ENCODE assay signal across 15 mouse cellular contexts in genomic region chr14:93039326-93040221, GRCm38 (mm10).
DNase-seq lines count a peak whose midpoint lies in the region; ATAC-seq and TF ChIP-seq lines count a peak whose summit lies in the region.
"Had no signal": no experiment of that assay in that cellular context is flagged by ENCODE, and none has a peak within 500 bp of the region (broad histone marks: within the 10 kb centered on the region; RNA-seq: fewer than 3 reads in every experiment).

No protein-coding gene starts in this region.

- H3K4me3 ChIP-seq in intestine, embryonic 15.5 days (replicated peaks), result no peak overlapping the region
- no peak overlapping the region for H3K4me3 ChIP-seq in intestine, postnatal 0 days (ENCODE audit: low read depth, low read length)
- no peak overlapping the region for H3K4me3 ChIP-seq in forebrain, embryonic 10.5 days
- H3K4me3 ChIP-seq: heart, adult 2 months; liver, embryonic 13.5 days had no signal

- 57% methylated on average over 8 of the region's 8 CpGs for WGBS in intestine, embryonic 15.5 days
- WGBS in intestine, postnatal 0 days, result 49% methylated on average over 8 of the region's 8 CpGs
- 86% methylated on average over 8 of the region's 8 CpGs for WGBS in forebrain, embryonic 10.5 days

- no peak overlapping the region for H3K27ac ChIP-seq in intestine, embryonic 15.5 days
- no peak overlapping the region for H3K27ac ChIP-seq in intestine, postnatal 0 days (ENCODE audit: low read depth, low read length)
- peak overlapping the region; percentile 8; the same call in 1 of the 2 replicates for H3K27ac ChIP-seq in forebrain, embryonic 10.5 days
- H3K27ac ChIP-seq: heart, adult 2 months; liver, embryonic 13.5 days had no signal

- no peaks in the 10 kb centered on the region for H3K36me3 ChIP-seq in intestine, embryonic 15.5 days
- H3K36me3 ChIP-seq in intestine, postnatal 0 days (ENCODE audit: control insufficient read depth, insufficient read depth), result no peaks in the 10 kb centered on the region
- H3K36me3 ChIP-seq in forebrain, embryonic 10.5 days (replicated peaks), result no peaks in the 10 kb centered on the region
- H3K36me3 ChIP-seq: liver, embryonic 13.5 days had no signal

- no peaks in the 10 kb centered on the region for H3K9me3 ChIP-seq in intestine, embryonic 15.5 days
- no peaks in the 10 kb centered on the region for H3K9me3 ChIP-seq in intestine, postnatal 0 days (ENCODE audit: control insufficient read depth)
- H3K9me3 ChIP-seq in forebrain, embryonic 10.5 days, result no peaks in the 10 kb centered on the region
- H3K9me3 ChIP-seq: liver, embryonic 13.5 days had no signal

- TF ChIP-seq CTCF in intestine, postnatal 0 days (IDR thresholded peaks at IDR 0.05; ENCODE audit: low read depth), result no peak
- TF ChIP-seq CTCF in brain, embryonic 14.5 days (IDR thresholded peaks at IDR 0.05; ENCODE audit: borderline replicate concordance, extremely low read depth, insufficient read depth, insufficient read length), result no peak

- intact Hi-C loops in left cerebral cortex, postnatal 36 days (cut with DNase I), result no loop called here

- H3K4me2 ChIP-seq in intestine, embryonic 15.5 days (replicated peaks), result no peak overlapping the region
- H3K4me2 ChIP-seq in intestine, postnatal 0 days (replicated peaks; ENCODE audit: low read depth), result no peak overlapping the region
- H3K4me2 ChIP-seq: liver, embryonic 13.5 days had no signal

- no peaks in the 10 kb centered on the region for H3K4me1 ChIP-seq in intestine, embryonic 15.5 days (replicated peaks)
- no peaks in the 10 kb centered on the region for H3K4me1 ChIP-seq in intestine, postnatal 0 days (replicated peaks; ENCODE audit: control insufficient read depth, insufficient read depth, low read length)
- peaks cover 8% of the 10 kb centered on the region for H3K4me1 ChIP-seq in forebrain, embryonic 10.5 days
- H3K4me1 ChIP-seq: liver, embryonic 13.5 days had no signal

- no peaks in the 10 kb centered on the region for H3K27me3 ChIP-seq in intestine, embryonic 15.5 days (replicated peaks)
- H3K27me3 ChIP-seq in intestine, postnatal 0 days (replicated peaks; ENCODE audit: control insufficient read depth, insufficient read depth, low read length), result no peaks in the 10 kb centered on the region
- no peaks in the 10 kb centered on the region for H3K27me3 ChIP-seq in forebrain, embryonic 10.5 days (ENCODE audit: poor library complexity, severe bottlenecking)
- H3K27me3 ChIP-seq: liver, embryonic 13.5 days had no signal

- TF ChIP-seq POLR2A in brain, embryonic 14.5 days (IDR thresholded peaks at IDR 0.05; ENCODE audit: borderline replicate concordance, extremely low read depth, insufficient read depth, insufficient read length, poor library complexity, severe bottlenecking), result no peak

- no peak overlapping the region for H3K9ac ChIP-seq in intestine, embryonic 15.5 days
- H3K9ac ChIP-seq in intestine, postnatal 0 days (ENCODE audit: low read depth, low read length), result no peak overlapping the region
- H3K9ac ChIP-seq: liver, embryonic 13.5 days had no signal

- DNase-seq in Muller cell, postnatal 12 days (ENCODE audit: inconsistent ontology term), result peak; percentile 77
- peak; percentile 88 for DNase-seq in brain, embryonic 14.5 days (ENCODE audit: low read depth)
- DNase-seq in forebrain, embryonic 10.5 days (ENCODE audit: extremely low spot score, low spot score), result no peak
- no peak for DNase-seq in natural killer cell, adult 2 months (ENCODE audit: low spot score in 2 of 2)
- DNase-seq in adrenal gland, adult 2 months, result no peak
- DNase-seq in left cerebral cortex, postnatal 36 days (ENCODE audit: low spot score in 2 of 2), result no peak
- DNase-seq: heart, adult 2 months; heart, postnatal 14 days; liver, embryonic 13.5 days; lung, postnatal 36 days; spleen, adult 18-20 months had no signal

- ATAC-seq in intestine, embryonic 15.5 days, result peak; percentile 39; the same call in 1 of the 2 replicates
- no peak for ATAC-seq in intestine, postnatal 0 days
- ATAC-seq: CD4-positive, CD25-positive, alpha-beta regulatory T cell, adult 4 months; intestine, embryonic 16.5 days had no signal

Comparison
In these comparisons a context has a peak if more than half of its experiments do, and no peak if none do; other contexts are left out.
1. DNase-seq: peak in Muller cell, postnatal 12 days (single experiment) and brain, embryonic 14.5 days (single experiment); none in forebrain, embryonic 10.5 days (single experiment), natural killer cell, adult 2 months (0 of 2), adrenal gland, adult 2 months (single experiment) and left cerebral cortex, postnatal 36 days (0 of 2).